Mouse (Mus musculus) limb, embryonic 14.5 days (tissue): ENCODE measurements at regions not wholly inside any gene's neighbourhood (a gene's known extent, or its start where the extent isn't known, plus 50 kb on each side); places are given as distances from the start of the nearest gene placed in this dataset.

Source experiments
- ATAC-seq: fragments of 200-750 bp; cut with Nextera tagmentation; 2 replicates; pipeline ENCODE4 v1.8.0; 2017; ENCODE audit warnings: low read depth, moderate number of reproducible peaks, moderate TSS enrichment; ENCODE audit not compliant: low FRiP score
- DNase-seq: peaks from one replicate; pipeline ENCODE4 v3.0.0-alpha.2; 2015; ENCODE audit warnings: low spot score
- H3K27ac ChIP-seq: fragments of 300-500 bp; sonication (generic); replicated peaks from 2 replicates; pipeline ENCODE4 v1.5.1; 2014; ENCODE audit warnings: low read depth, mild to moderate bottlenecking, low read length, moderate library complexity, mixed read lengths
- H3K27me3 ChIP-seq: fragments of 300-500 bp; sonication (generic); 2 replicates; pipeline ENCODE4 v1.6.1; 2014; ENCODE audit warnings: low read length, mixed read lengths; ENCODE audit not compliant: control insufficient read depth, insufficient read depth
- H3K36me3 ChIP-seq: fragments of 300-500 bp; sonication (generic); 2 replicates; pipeline ENCODE4 v1.6.1; 2014; ENCODE audit warnings: mild to moderate bottlenecking, low read length, moderate library complexity, mixed read lengths; ENCODE audit not compliant: control insufficient read depth, insufficient read depth
- H3K4me1 ChIP-seq: fragments of 300-500 bp; sonication (generic); 2 replicates; pipeline ENCODE4 v1.6.1; 2014; ENCODE audit warnings: antibody characterized with exemption, low read length, mixed read lengths; ENCODE audit not compliant: control insufficient read depth, insufficient read depth
- H3K4me2 ChIP-seq: fragments of 300-500 bp; sonication (generic); replicated peaks from 2 replicates; pipeline ENCODE4 v1.6.1; 2014; ENCODE audit warnings: low read depth, mild to moderate bottlenecking, low read length, moderate library complexity; ENCODE audit not compliant: severe bottlenecking
- H3K4me3 ChIP-seq: fragments of 300-500 bp; sonication (generic); replicated peaks from 2 replicates; pipeline ENCODE4 v1.5.1; 2014; ENCODE audit warnings: low read length
- H3K9ac ChIP-seq: fragments of 300-500 bp; sonication (generic); 2 replicates; pipeline ENCODE4 v1.6.1; 2014; ENCODE audit warnings: mild to moderate bottlenecking, low read depth, low read length, moderate library complexity; ENCODE audit not compliant: severe bottlenecking
- H3K9me3 ChIP-seq: fragments of 300-500 bp; sonication (generic); 2 replicates; pipeline ENCODE4 v1.6.1; 2016; ENCODE audit warnings: low read length; ENCODE audit not compliant: control insufficient read depth
- POLR2A ChIP-seq: fragments of 200-500 bp; IDR thresholded peaks from 2 replicates; pipeline ENCODE4 v1.8.0; 2012; ENCODE audit warnings: inconsistent platforms, mild to moderate bottlenecking, moderate library complexity, borderline replicate concordance; ENCODE audit not compliant: insufficient read depth, insufficient read length; ENCODE audit errors: extremely low read depth
- WGBS: fragments of 180-500 bp; shearing (Covaris S2); extraction: QIAGEN DNeasy Blood & Tissue Kit; methylation state at CpG from one replicate; pipeline ENCODE4 v1.1.7; 2014; 5-methylcytosine and 5-hydroxymethylcytosine counted together

DNA sequence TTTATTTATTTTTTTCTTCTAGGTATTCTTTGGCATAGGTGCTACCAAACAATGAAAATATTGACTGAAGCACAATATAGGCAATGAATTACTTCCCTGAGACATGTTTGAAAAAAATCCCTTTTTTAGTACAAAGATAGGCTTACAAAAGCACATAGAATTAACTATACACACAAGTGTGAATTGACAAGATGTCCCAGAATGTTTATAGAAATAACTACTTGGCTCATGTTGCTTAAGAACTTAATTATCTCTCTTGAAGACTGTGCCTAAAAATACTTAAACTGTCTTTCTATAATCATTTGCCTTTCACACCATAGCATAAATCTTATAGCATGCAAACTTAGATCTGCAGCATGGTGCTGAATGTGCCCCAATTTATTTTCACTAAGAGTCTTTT is 96.3 kb upstream of the Abcb5 start:
- Histone ChIP-seq H3K9me3 (no peaks in the 10 kb centered on the region), H3K9ac (no peak overlapping the region), H3K4me2 (no peak overlapping the region), H3K27ac (no peak overlapping the region), H3K27me3 (no peaks in the 10 kb centered on the region), H3K36me3 (no peaks in the 10 kb centered on the region), H3K4me1 (no peaks in the 10 kb centered on the region), H3K4me3 (no peak overlapping the region)
- TF ChIP-seq POLR2A: no peak
- no peak for ATAC-seq
- DNase-seq: no peak

DNA sequence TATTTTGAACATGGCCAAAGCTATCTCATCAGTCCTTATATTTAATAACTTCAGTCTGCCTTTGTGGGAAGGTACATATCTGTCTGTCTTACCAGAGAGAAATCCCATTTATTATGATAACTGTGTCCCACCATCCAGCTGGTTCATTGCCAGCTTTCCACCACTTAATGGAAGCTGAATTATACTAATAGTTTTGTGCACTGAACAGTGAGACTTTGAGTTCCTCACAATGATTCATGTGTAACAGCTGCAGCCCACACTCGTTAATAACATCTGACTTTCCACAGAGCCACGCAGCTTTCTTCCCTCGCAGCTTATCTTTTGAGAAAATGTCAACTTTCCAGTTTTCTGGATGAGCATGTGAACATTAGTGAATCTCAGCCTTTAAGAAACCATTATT is 88.3 kb upstream of the Abcb5 start:
- peak; percentile 10 for DNase-seq
- no peak for ATAC-seq

DNA sequence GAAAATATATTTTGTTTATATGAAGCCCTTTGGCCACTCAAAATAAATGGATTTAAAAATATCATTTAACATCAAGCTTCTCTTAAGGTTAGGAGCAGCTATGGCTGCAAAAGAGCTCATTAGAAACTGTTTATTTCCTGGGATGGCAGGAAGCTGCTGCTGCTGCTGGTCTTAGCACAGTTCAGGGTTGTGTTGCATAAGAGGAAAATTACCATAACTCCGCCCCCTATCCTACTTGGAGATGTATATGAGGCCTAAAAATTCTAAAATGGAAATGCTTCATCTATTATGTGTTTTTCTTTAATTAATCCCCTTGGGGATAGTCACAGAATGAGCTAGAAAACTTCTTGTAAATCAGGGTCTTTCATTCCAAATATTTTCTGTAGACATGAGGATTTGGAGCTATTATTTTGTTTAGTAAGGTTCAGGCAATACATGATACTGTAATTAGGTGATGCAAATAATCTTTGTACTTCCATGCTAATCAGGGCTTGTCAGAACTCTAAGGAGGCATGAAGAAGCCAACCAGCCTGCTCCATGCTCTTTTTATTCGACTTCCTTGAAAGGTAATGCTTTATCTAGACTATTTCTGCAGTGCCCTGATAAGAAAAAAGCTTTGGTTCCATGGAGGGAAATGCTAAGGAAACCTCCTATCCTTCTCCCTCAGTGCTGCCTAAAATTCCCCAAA is 85.6 kb upstream of the Abcb5 start:
- H3K4me2 ChIP-seq: no peak overlapping the region
- no peaks in the 10 kb centered on the region for H3K27me3 ChIP-seq
- WGBS: 59% methylated on average over 2 of the region's 2 CpGs
- DNase-seq: no peak
- H3K4me1 ChIP-seq: no peaks in the 10 kb centered on the region
- no peak for TF ChIP-seq POLR2A
- no peak overlapping the region for H3K4me3 ChIP-seq
- H3K9me3 ChIP-seq: no peaks in the 10 kb centered on the region
- no peak for ATAC-seq
- H3K9ac ChIP-seq: no peak overlapping the region
- H3K36me3 ChIP-seq: no peaks in the 10 kb centered on the region
- H3K27ac ChIP-seq: no peak overlapping the region

More for the DNA sequence above, 88.3 kb upstream of the Abcb5 start:
- no peak for TF ChIP-seq POLR2A
- no peak overlapping the region for H3K4me3 ChIP-seq
- no peaks in the 10 kb centered on the region for H3K36me3 ChIP-seq
- H3K4me1 ChIP-seq: no peaks in the 10 kb centered on the region
- H3K9me3 ChIP-seq: no peaks in the 10 kb centered on the region
- no peak overlapping the region for H3K9ac ChIP-seq
- no peaks in the 10 kb centered on the region for H3K27me3 ChIP-seq
- H3K4me2 ChIP-seq: no peak overlapping the region
- no peak overlapping the region for H3K27ac ChIP-seq
- WGBS: 26% methylated on average over 3 of the region's 3 CpGs

DNA sequence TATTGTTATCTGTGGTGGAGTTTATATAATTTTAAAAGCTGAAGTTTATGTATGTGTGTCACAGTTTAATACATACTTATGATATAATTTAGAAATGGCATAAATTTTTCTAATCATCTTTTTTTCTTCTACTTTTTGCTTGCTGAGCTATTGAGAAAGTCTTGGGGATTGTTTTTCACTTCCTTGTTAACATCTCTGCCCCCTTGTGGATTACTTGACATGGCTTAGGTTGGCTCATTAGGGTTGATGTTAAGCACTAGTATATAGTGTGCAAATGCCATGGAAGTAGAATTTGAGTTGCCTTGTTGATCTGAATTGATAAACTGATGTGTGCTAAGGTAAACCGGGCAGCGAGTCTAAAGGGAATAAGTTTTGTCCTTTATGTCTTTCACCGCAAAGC is 72.1 kb upstream of the Abcb5 start:
- no peak overlapping the region for H3K9ac ChIP-seq
- no peak for TF ChIP-seq POLR2A
- no peak overlapping the region for H3K27ac ChIP-seq
- H3K36me3 ChIP-seq: no peaks in the 10 kb centered on the region
- H3K4me1 ChIP-seq: no peaks in the 10 kb centered on the region
- 95% methylated on average over 3 of the region's 3 CpGs for WGBS
- no peaks in the 10 kb centered on the region for H3K9me3 ChIP-seq
- ATAC-seq (no peak), DNase-seq (no peak)
- no peak overlapping the region for H3K4me3 ChIP-seq
- H3K27me3 ChIP-seq: no peaks in the 10 kb centered on the region
- no peak overlapping the region for H3K4me2 ChIP-seq

DNA sequence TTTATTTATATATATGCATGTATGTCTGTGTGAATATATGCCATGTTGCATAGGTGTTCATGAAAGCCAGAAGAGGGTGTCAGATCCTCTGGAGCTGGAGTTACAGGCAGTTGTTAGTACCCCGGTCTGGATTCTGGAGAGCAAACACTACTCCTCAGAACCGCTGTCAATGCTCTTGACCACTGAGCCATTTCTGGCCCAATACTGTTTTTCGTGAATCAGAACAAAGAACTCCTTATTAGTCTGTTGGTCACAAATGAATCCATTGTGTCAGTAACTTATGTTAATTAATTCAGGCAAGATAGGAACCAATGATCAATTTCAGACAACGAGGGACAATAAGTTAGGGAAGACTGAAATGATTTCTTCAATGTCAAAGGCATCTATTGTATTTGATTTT is 68.6 kb upstream of the Abcb5 start:
- DNase-seq (no peak), ATAC-seq (no peak)
- Histone ChIP-seq H3K27me3 (no peaks in the 10 kb centered on the region), H3K4me3 (no peak overlapping the region), H3K9ac (no peak overlapping the region), H3K27ac (no peak overlapping the region), H3K4me2 (no peak overlapping the region), H3K9me3 (no peaks in the 10 kb centered on the region), H3K4me1 (no peaks in the 10 kb centered on the region), H3K36me3 (no peaks in the 10 kb centered on the region)
- no peak for TF ChIP-seq POLR2A
- WGBS: 88% methylated on average over 4 of the region's 4 CpGs
